Mouse (Mus musculus) pancreas, adult 10 weeks (tissue): ENCODE measurements around the gene St8sia4. TPM values are rescaled to one million over a fixed set of nuclear protein-coding genes. Genes with fewer than 3 reads are reported as not detected.

Source experiments
- polyA plus RNA-seq: library from polyadenylated mRNA; stranded (reverse); fragments of 350-450 nt; fragmentation: Illumina TruSeq; extraction: RNeasy Lipid Tissue Mini Kit (QIAGEN cat#74804); gene quantifications from one replicate; pipeline ENCODE4 v1.2.3, GENCODE M21; 2015; ENCODE audit warnings: low read depth, low replicate concordance; ENCODE audit not compliant: insufficient read depth

St8sia4 gene
- 3.1 TPM for polyA plus RNA-seq

DNA sequence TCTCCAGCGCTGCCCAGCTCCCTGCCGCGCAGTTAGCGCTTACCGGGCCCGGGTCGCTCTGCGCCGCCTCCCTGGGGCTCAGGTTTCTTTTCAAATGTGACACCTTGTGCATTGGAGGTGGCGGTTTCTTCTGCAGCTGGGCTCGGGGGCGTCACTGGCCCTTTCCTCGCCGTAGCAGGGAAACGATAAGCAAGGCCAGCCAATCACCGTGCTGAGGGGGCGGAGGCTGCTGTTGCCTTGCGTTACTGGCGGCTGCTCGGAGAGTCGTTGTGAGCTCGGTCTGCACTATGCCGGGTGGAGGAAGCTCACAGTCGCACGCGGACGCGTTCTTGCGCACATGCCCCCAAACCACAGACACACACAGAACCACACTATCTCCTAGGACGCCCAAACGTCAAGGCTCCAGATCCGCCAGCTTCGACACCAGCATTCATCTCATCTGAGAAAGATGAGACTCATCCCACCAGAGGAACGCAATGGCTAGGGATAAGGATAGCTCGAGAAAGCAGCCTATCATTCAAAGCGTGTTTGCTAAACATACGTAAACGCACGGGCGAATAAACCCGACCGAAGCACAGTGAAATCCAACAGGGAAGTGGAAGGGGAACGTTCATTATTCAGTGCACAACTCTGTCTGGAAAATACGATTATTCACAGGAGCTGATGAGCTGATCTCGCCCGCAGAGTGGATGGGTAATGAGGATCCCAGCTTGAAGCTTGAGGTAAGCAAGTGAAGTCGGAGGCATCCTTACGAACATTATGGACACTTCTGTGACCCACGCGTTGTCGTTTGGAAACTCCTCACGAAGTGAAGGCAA lies at the start of gene St8sia4:
Gene St8sia4 (minus strand): TSS at position 137 of the 818 bp plus-strand sequence.

